Comparison of ENCODE assay signal across 13 mouse cellular contexts in genomic region chr7:30417856-30418255, GRCm38 (mm10). TPM values are rescaled to one million over a fixed set of nuclear protein-coding genes. Genes with fewer than 3 reads are reported as not detected.
DNase-seq lines count a peak whose midpoint lies in the region; ATAC-seq lines count a peak whose summit lies in the region.
"Had no signal": no experiment of that assay in that cellular context is flagged by ENCODE, and none has a peak within 500 bp of the region (broad histone marks: within the 10 kb centered on the region; RNA-seq: fewer than 3 reads in every experiment).

No protein-coding gene starts in this region.

- no peaks in the 10 kb centered on the region for H3K36me3 ChIP-seq in heart, embryonic 15.5 days
- H3K36me3 ChIP-seq in forebrain, embryonic 10.5 days (replicated peaks) = no peaks in the 10 kb centered on the region
- H3K36me3 ChIP-seq in midbrain, embryonic 15.5 days (replicated peaks) = no peaks in the 10 kb centered on the region
- H3K36me3 ChIP-seq: intestine, embryonic 15.5 days had no signal

- H3K4me3 ChIP-seq in heart, embryonic 15.5 days = no peak overlapping the region
- H3K4me3 ChIP-seq in forebrain, embryonic 10.5 days = no peak overlapping the region
- no peak overlapping the region for H3K4me3 ChIP-seq in midbrain, embryonic 15.5 days
- H3K4me3 ChIP-seq: erythroblast, embryonic 14.5 days; intestine, embryonic 15.5 days had no signal

- H3K9ac ChIP-seq in heart, embryonic 15.5 days = no peak overlapping the region
- H3K9ac ChIP-seq in midbrain, embryonic 15.5 days = no peak overlapping the region
- H3K9ac ChIP-seq: intestine, embryonic 15.5 days had no signal

- peaks cover 4% of the 10 kb centered on the region; the same call in 1 of the 2 replicates for H3K27me3 ChIP-seq in heart, embryonic 15.5 days
- peaks cover 22% of the 10 kb centered on the region for H3K27me3 ChIP-seq in forebrain, embryonic 10.5 days (ENCODE audit: poor library complexity, severe bottlenecking)
- no peaks in the 10 kb centered on the region for H3K27me3 ChIP-seq in midbrain, embryonic 15.5 days (replicated peaks)
- H3K27me3 ChIP-seq: intestine, embryonic 15.5 days had no signal

- no peak for ATAC-seq in heart, embryonic 15.5 days (replicated peaks; ENCODE audit: insufficient number of reproducible peaks, insufficient read depth, low FRiP score, low read depth)
- peak; percentile 19 to 23; a peak in 3 of 4 replicates for ATAC-seq in hematopoietic stem cell, adult 5-6 weeks (replicated peaks in 1 of 2; ENCODE audit: insufficient read depth in 1 of 2, low FRiP score in 2 of 2, low TSS enrichment in 1 of 2, low read depth in 1 of 2, poor library complexity in 2 of 2, severe bottlenecking in 2 of 2)
- ATAC-seq in monocyte, adult 5-6 weeks (replicated peaks; ENCODE audit: insufficient number of reproducible peaks, low FRiP score, low TSS enrichment, poor library complexity, severe bottlenecking) = 0 out of 2 replicates have a peak, but pooled peaks have one; percentile 6
- ATAC-seq in midbrain, embryonic 15.5 days (replicated peaks) = no peak
- ATAC-seq: intestine, embryonic 15.5 days had no signal

- DNase-seq in heart, adult 9 months (ENCODE audit: low spot score in 2 of 2) = no peak
- peak; percentile 60 for DNase-seq in thymus, postnatal 4 days
- DNase-seq in forebrain, embryonic 10.5 days (ENCODE audit: extremely low spot score, low spot score) = no peak
- no peak for DNase-seq in layer of hippocampus, adult 11-12 months (ENCODE audit: low spot score)

- H3K4me1 ChIP-seq in heart, embryonic 15.5 days (replicated peaks) = peaks cover 16% of the 10 kb centered on the region
- H3K4me1 ChIP-seq in forebrain, embryonic 10.5 days = peaks cover 21% of the 10 kb centered on the region
- H3K4me1 ChIP-seq in midbrain, embryonic 15.5 days = peaks cover 11% of the 10 kb centered on the region

- H3K27ac ChIP-seq in heart, embryonic 15.5 days = no peak overlapping the region
- no peak overlapping the region for H3K27ac ChIP-seq in forebrain, embryonic 10.5 days
- no peak overlapping the region for H3K27ac ChIP-seq in midbrain, embryonic 15.5 days
- H3K27ac ChIP-seq: intestine, embryonic 15.5 days had no signal

- 63% methylated on average over 9 of the region's 9 CpGs for WGBS in heart, embryonic 15.5 days
- WGBS in forebrain, embryonic 10.5 days = 79% methylated on average over 9 of the region's 9 CpGs
- 81% methylated on average over 9 of the region's 9 CpGs for WGBS in midbrain, embryonic 15.5 days

- 0 out of 2 replicates have a peak overlapping the region, but pooled peaks have one; percentile 3 for H3K4me2 ChIP-seq in heart, embryonic 15.5 days
- H3K4me2 ChIP-seq in midbrain, embryonic 15.5 days = no peak overlapping the region
- H3K4me2 ChIP-seq: intestine, embryonic 15.5 days had no signal

- H3K9me3 ChIP-seq in heart, embryonic 15.5 days (replicated peaks) = no peaks in the 10 kb centered on the region
- H3K9me3 ChIP-seq in forebrain, embryonic 10.5 days = peaks cover 7% of the 10 kb centered on the region; the same call in 1 of the 2 replicates
- no peaks in the 10 kb centered on the region for H3K9me3 ChIP-seq in midbrain, embryonic 15.5 days
- H3K9me3 ChIP-seq: intestine, embryonic 15.5 days had no signal

RNA-seq across cellular contexts. Expression of gene Hcst, which starts 1.8 kb away (rescaled TPM):
- polyA plus RNA-seq in heart, embryonic 15.5 days (2015; fragmentation: Nextera tagmentation; extraction: Ambion mirVana) = 0.98 and 2.7 TPM in 2 replicates
- 11.6 and 14.3 TPM in 2 replicates for total RNA-seq in hematopoietic stem cell, adult 5-6 weeks (2017)
- total RNA-seq in monocyte, adult 5-6 weeks (2017) = 44.2 to 97.2 TPM (median 67.5 TPM) in 3 replicates
- 0.38 TPM in 1 of 2 replicates, not detected in the other for polyA plus RNA-seq in forebrain, embryonic 10.5 days (2016; fragmentation: Nextera tagmentation; extraction: Ambion mirVana)
- 0.53 and 0.59 TPM in 2 replicates for polyA plus RNA-seq in midbrain, embryonic 15.5 days (2015; fragmentation: Nextera tagmentation; extraction: Ambion mirVana)
- total RNA-seq: gastrocnemius, adult 8-10 months; midbrain, postnatal 0 days had no signal
- polyA plus RNA-seq: erythroblast, embryonic 14.5 days had no signal

RNA-seq across cellular contexts. Expression of gene Nfkbid, which starts 3.7 kb away (rescaled TPM):
- 0.76 and 1.5 TPM in 2 replicates for polyA plus RNA-seq in heart, embryonic 15.5 days (2015; fragmentation: Nextera tagmentation; extraction: Ambion mirVana)
- 40.3 and 45.4 TPM in 2 replicates for total RNA-seq in hematopoietic stem cell, adult 5-6 weeks (2017)
- total RNA-seq in monocyte, adult 5-6 weeks (2017) = 25.9 to 48.3 TPM (median 34.1 TPM) in 3 replicates
- 1.3 and 1.5 TPM in 2 replicates for polyA plus RNA-seq in forebrain, embryonic 10.5 days (2016; fragmentation: Nextera tagmentation; extraction: Ambion mirVana)
- polyA plus RNA-seq in midbrain, embryonic 15.5 days (2015; fragmentation: Nextera tagmentation; extraction: Ambion mirVana) = 2.4 and 2.8 TPM in 2 replicates

RNA-seq across cellular contexts. Expression of gene Tyrobp, which starts 4.3 kb away (rescaled TPM):
- 27.1 and 46.0 TPM in 2 replicates for polyA plus RNA-seq in heart, embryonic 15.5 days (2015; fragmentation: Nextera tagmentation; extraction: Ambion mirVana)
- total RNA-seq in hematopoietic stem cell, adult 5-6 weeks (2017) = 50.4 and 134 TPM in 2 replicates
- 1,651 to 1,754 TPM (median 1,724 TPM) in 3 replicates for total RNA-seq in monocyte, adult 5-6 weeks (2017)
- polyA plus RNA-seq in forebrain, embryonic 10.5 days (2016; fragmentation: Nextera tagmentation; extraction: Ambion mirVana) = 10.4 and 12.1 TPM in 2 replicates
- 27.8 and 36.6 TPM in 2 replicates for polyA plus RNA-seq in midbrain, embryonic 15.5 days (2015; fragmentation: Nextera tagmentation; extraction: Ambion mirVana)

RNA-seq across cellular contexts. Expression of gene Aplp1, which starts 27.5 kb away (rescaled TPM):
- 14.7 and 21.7 TPM in 2 replicates for polyA plus RNA-seq in heart, embryonic 15.5 days (2015; fragmentation: Nextera tagmentation; extraction: Ambion mirVana)
- total RNA-seq in hematopoietic stem cell, adult 5-6 weeks (2017) = not detected in 2 replicates
- total RNA-seq in monocyte, adult 5-6 weeks (2017) = 0.68 TPM in 1 of 3 replicates, not detected in the others
- 25.4 and 33.7 TPM in 2 replicates for polyA plus RNA-seq in forebrain, embryonic 10.5 days (2016; fragmentation: Nextera tagmentation; extraction: Ambion mirVana)
- polyA plus RNA-seq in midbrain, embryonic 15.5 days (2015; fragmentation: Nextera tagmentation; extraction: Ambion mirVana) = 790 and 817 TPM in 2 replicates

RNA-seq across cellular contexts. Expression of gene Kirrel2, which starts 39.6 kb away (rescaled TPM):
- 0.16 TPM in 2 replicates for polyA plus RNA-seq in heart, embryonic 15.5 days (2015; fragmentation: Nextera tagmentation; extraction: Ambion mirVana)
- total RNA-seq in hematopoietic stem cell, adult 5-6 weeks (2017) = not detected in 2 replicates
- not detected in 3 replicates for total RNA-seq in monocyte, adult 5-6 weeks (2017)
- polyA plus RNA-seq in forebrain, embryonic 10.5 days (2016; fragmentation: Nextera tagmentation; extraction: Ambion mirVana) = 0.29 and 0.52 TPM in 2 replicates
- 1.3 and 2.7 TPM in 2 replicates for polyA plus RNA-seq in midbrain, embryonic 15.5 days (2015; fragmentation: Nextera tagmentation; extraction: Ambion mirVana)
- total RNA-seq: gastrocnemius, adult 8-10 months had no signal
- polyA plus RNA-seq: lung, embryonic 16.5 days had no signal

Comparison
In these comparisons a context has a peak if more than half of its experiments do, and no peak if none do; other contexts are left out.
1. ATAC-seq: peak in hematopoietic stem cell, adult 5-6 weeks (2 of 2) and monocyte, adult 5-6 weeks (single experiment); none in heart, embryonic 15.5 days (single experiment) and midbrain, embryonic 15.5 days (single experiment).